Mouse (Mus musculus) urinary bladder, adult 18-20 months (tissue): ENCODE results near the gene Duxbl1.
"Not testable (repeated sequence)": the region's sequence is repeated elsewhere in the genome, so short reads cannot be mapped to it uniquely, and the experiment has no call there.

Experiments used
- DNase-seq, 2 experiments: peaks; one replicate each; pipeline ENCODE4 v3.0.0; 2022; ENCODE audit warnings: low spot score in 2 of 2, mixed read lengths in 2 of 2

The Duxbl1 gene

GRCm38 (mm10) chr14:25978371-25979241 lies at the start of gene Duxbl1:
Gene Duxbl1, plus strand, starts transcription at chr14:25978577.
- DNase-seq: not testable (repeated sequence)

DNA sequence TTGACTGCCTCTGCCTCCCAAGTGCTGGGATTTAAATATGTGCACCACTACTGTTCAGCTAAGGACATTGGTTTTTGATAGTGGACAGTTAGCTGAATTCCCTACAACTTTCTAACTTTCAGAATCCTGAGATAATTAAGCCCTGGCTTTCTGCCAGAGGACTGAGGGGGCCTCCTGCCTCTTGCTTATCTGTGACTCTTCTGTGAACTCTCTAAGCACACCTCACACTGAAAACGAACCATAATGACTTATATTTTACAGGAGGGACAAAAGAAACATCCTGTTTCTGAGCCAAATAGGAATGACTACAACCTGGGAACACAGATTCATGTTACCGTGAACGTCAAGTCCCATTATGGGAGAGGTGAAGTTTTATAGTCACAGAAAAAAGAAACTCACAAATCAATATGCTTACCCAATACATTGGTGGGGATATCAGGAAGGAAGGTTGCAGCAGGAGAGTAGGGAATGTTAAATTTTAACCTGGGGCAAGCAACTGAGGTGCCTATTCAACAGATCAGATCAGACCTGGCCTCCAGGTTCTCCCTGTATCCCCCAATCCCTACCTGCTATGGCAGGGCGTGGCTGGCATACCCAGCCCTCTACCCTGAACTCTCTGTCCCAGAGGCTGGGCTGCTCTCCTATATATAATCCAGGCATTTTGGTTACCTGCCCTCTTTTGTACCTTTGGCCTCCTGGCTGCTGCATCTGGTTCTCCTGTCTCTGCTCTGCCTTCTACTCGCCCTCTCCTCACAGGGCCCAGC lies 41.3 kb upstream of the Duxbl1 start:
- not testable (repeated sequence) for DNase-seq

DNA sequence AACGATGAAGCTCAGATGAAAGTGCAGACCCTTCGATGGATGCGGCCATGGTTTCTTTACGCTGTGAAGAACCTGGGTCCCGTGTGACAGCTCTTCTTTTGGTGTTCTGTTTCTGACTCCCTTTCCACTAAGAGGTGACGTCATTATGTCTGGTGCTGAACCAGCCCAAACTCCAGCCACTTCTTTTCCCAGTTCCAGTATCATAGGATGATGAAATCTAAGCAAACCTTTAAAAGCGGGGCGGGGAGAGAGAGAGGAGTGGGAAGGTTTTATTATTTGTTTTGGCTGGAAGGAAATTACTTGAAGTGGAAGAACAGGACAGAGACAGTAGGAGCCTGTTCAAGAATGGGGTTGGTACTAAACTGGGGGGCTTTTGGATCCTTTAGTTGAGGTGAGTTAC lies 40.4 kb upstream of the Duxbl1 start, which contains the start of gene Cphx1:
Cphx1 (plus strand) TSS at position 301 of the 400 bp plus-strand sequence.
- not testable (repeated sequence) for DNase-seq

- DNase-seq: not testable (repeated sequence)
Measured at GRCm38 (mm10) chr14:25957861-25958260, 20.5 kb upstream of the Duxbl1 start.

DNA sequence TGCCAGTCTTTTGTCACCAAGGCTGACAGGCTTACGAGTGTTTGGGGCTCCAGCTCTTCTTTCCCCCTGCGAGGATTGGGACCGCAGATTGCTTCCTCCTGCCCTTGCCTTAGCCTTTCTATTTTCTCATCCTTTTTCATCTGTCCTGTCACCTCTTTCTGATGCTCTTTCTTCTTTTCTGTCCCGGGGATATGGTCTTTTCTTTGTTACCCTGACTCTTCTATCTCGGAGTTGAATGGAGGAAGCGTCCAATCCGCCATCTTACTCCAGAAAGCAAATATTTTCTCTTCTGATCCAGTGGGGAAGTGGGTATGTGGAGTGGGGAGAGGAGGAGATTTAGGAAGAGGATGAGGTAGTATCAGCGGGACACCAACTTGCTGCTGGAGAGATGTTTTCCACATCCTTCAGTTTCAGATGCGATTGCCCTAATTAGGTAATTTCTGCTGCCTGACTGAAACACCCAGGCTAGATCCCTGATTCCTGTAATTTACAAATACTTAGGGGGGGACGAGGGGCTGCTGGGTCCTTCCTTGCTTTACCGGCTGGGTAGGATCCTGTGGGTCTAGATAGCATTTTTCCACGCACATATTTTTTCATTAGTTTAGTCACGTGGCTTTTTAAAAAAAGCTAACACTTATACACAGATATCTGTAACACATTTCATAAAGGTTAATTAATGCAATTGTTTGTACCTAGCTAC lies 1.0 kb downstream of the Duxbl1 start:
- not testable (repeated sequence) for DNase-seq

DNA sequence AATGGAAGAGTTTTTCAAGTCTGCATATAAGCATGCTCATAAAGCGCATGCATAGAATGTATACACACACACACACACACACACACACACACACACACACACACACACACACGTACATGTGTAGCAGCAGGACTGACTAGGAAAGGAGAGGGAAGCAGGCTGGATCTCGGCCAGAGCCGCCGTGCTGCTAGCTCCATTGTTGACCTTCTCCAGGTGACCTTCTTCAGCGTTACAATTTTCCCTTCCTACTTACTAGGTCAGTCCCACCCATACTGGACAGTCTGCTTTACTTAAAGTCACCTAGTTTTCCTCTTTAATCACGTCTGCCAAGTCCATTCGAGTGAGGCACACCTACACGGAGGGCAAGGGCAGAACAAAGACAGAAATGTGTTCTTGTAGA lies 3.5 kb downstream of the Duxbl1 start:
- not testable (repeated sequence) for DNase-seq

- DNase-seq: not testable (repeated sequence)
Measured at GRCm38 (mm10) chr14:26007462-26007861, 29.1 kb downstream of the Duxbl1 start.

GRCm38 (mm10) chr14:26016414-26016813 lies 38.0 kb downstream of the Duxbl1 start:
- DNase-seq: not testable (repeated sequence)

- DNase-seq: not testable (repeated sequence)
Measured at GRCm38 (mm10) chr14:26021555-26021954, 43.2 kb downstream of the Duxbl1 start.

- not testable (repeated sequence) for DNase-seq
Measured at GRCm38 (mm10) chr14:26022831-26023230, 44.5 kb downstream of the Duxbl1 start.

GRCm38 (mm10) chr14:26025653-26026052 lies 47.3 kb downstream of the Duxbl1 start:
- not testable (repeated sequence) for DNase-seq

DNA sequence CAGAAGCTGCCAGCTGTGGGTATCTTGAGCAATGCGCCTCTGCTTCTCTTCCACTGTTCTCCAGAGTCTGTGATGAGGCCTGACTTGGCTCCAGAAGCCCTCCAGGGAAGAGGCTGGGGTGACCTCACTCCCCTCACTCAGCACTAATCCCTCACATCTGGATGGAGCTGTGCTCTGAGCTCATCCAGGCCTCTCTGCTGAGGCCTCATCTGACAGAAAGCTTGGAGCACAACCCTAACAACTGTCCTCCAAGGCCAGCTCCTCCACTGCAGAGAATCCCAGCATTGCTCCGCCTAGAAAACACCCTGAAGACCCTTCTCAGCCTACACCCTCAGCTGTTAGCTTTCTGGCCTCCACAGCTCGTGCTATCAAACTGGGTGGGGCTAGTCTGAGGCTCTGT lies 56.0 kb downstream of the Duxbl1 start:
- not testable (repeated sequence) for DNase-seq

DNA sequence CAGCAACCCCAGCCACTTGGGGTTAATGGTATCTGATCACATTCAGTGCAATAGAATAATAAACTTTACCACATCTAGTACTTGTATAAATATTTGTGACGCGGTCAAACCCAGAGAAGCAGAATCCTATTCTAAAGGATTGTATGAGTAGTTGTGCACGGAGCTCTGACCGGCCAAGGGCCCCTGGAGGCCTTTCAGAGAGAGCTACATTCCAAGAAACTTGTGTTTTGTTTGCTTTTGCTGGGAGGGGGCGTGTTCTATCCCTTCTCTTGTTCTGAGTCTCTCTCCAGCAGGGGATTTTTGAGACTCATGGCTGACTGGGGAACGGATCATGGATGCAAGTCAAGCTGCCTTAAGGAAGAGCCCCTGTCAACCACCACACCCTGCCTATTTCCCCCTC lies 57.1 kb downstream of the Duxbl1 start:
- not testable (repeated sequence) for DNase-seq
